ENCODE assay signal across 8 mouse cellular contexts in the genomic region with DNA sequence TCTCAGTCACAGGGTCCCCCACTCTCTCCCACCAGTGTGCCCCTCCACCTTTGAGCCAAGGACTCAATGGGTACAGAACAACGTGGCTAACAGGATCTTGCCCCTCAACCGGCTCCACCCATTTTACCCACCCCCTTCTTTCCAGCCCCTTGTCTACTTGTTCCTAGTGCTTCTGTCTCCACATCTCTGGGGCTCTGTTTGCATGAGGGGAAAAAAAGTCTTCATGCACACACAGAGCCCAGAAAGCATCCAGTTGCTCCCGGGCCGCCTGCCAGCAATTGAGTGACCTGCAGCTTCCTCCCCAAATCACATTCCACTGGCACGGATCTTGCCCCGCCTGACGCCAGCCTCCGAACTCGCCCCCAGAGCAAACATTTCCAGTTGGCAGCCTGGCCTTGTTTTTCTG. TPM values are rescaled to one million over a fixed set of nuclear protein-coding genes. Genes with fewer than 3 reads are reported as not detected.
DNase-seq lines count a peak whose midpoint lies in the region; ATAC-seq and TF ChIP-seq lines count a peak whose summit lies in the region.

No protein-coding gene starts in this region.

- 0 out of 2 replicates have a peak overlapping the region, but pooled peaks have one; percentile 12 for H3K4me2 ChIP-seq in embryonic facial prominence, embryonic 12.5 days (replicated peaks)
- H3K4me2 ChIP-seq in midbrain, embryonic 16.5 days (ENCODE audit: low read length): no peak overlapping the region

- peak overlapping the region; percentile 88 for H3K27ac ChIP-seq in embryonic facial prominence, embryonic 12.5 days
- H3K27ac ChIP-seq in heart, adult 2 months: peak overlapping the region; percentile 81
- peak overlapping the region; percentile 31 for H3K27ac ChIP-seq in midbrain, embryonic 16.5 days (ENCODE audit: low read length)

- no peak for ATAC-seq in embryonic facial prominence, embryonic 12.5 days (ENCODE audit: insufficient number of reproducible peaks, insufficient read depth, low FRiP score, low TSS enrichment)
- peak; percentile 81 for ATAC-seq in midbrain, embryonic 16.5 days
- ATAC-seq in megakaryocyte-erythroid progenitor cell, adult 5-6 weeks (replicated peaks; ENCODE audit: low FRiP score, low TSS enrichment, poor library complexity, severe bottlenecking): no peak

- H3K36me3 ChIP-seq in embryonic facial prominence, embryonic 12.5 days: no peaks in the 10 kb centered on the region
- H3K36me3 ChIP-seq in heart, adult 2 months (ENCODE audit: control insufficient read depth, insufficient read depth, low read length): no peaks in the 10 kb centered on the region
- H3K36me3 ChIP-seq in midbrain, embryonic 16.5 days (ENCODE audit: control insufficient read depth, insufficient read depth, low read length): no peaks in the 10 kb centered on the region

- no peak overlapping the region for H3K9ac ChIP-seq in embryonic facial prominence, embryonic 12.5 days
- no peak overlapping the region for H3K9ac ChIP-seq in heart, adult 2 months (ENCODE audit: low read depth, low read length)
- H3K9ac ChIP-seq in midbrain, embryonic 16.5 days (ENCODE audit: low read depth, low read length): no peak overlapping the region

- intact Hi-C loops in heart, adult 2 months (cut with DNase I): no loop called here
- intact Hi-C loops in left cerebral cortex, postnatal 25 days (cut with DNase I): no loop called here

- peak; percentile 85 for DNase-seq in adrenal gland, postnatal 25 days
- peak; percentile 88 to 92 for DNase-seq in heart, adult 2 months
- DNase-seq in kidney, adult 9 months: peak; percentile 89
- DNase-seq in left cerebral cortex, postnatal 25 days (ENCODE audit: low spot score in 2 of 2): peak; percentile 39 to 66
- peak; percentile 75 for DNase-seq in urinary bladder, postnatal 10 days (ENCODE audit: low spot score)

- 9% methylated on average over 9 of the region's 9 CpGs for WGBS in embryonic facial prominence, embryonic 12.5 days
- WGBS in heart, adult 2 months: 6% methylated on average over 9 of the region's 9 CpGs
- 26% methylated on average over 9 of the region's 9 CpGs for WGBS in midbrain, embryonic 16.5 days

- peaks cover 8% of the 10 kb centered on the region for H3K27me3 ChIP-seq in embryonic facial prominence, embryonic 12.5 days
- no peaks in the 10 kb centered on the region for H3K27me3 ChIP-seq in heart, adult 2 months (ENCODE audit: control insufficient read depth, insufficient read depth, low read length)
- peaks cover 8% of the 10 kb centered on the region for H3K27me3 ChIP-seq in midbrain, embryonic 16.5 days (ENCODE audit: control insufficient read depth, insufficient read depth, low read depth, low read length)

- no peak for TF ChIP-seq CTCF in heart, adult 2 months (IDR thresholded peaks at IDR 0.05)

- peak; percentile 91 for TF ChIP-seq EP300 in heart, adult 2 months (IDR thresholded peaks at IDR 0.05; ENCODE audit: insufficient read depth, low read depth, low read length)

- H3K9me3 ChIP-seq in embryonic facial prominence, embryonic 12.5 days: no peaks in the 10 kb centered on the region
- H3K9me3 ChIP-seq in midbrain, embryonic 16.5 days (replicated peaks; ENCODE audit: control insufficient read depth, low read length, poor library complexity, severe bottlenecking): no peaks in the 10 kb centered on the region

- no peaks in the 10 kb centered on the region for H3K79me2 ChIP-seq in heart, adult 2 months (replicated peaks; ENCODE audit: control insufficient read depth, insufficient read depth, low read length)

- TF ChIP-seq POLR2A in heart, adult 2 months (IDR thresholded peaks at IDR 0.05; ENCODE audit: insufficient read depth, low read depth, low read length): no peak

- peaks cover 44% of the 10 kb centered on the region for H3K4me1 ChIP-seq in embryonic facial prominence, embryonic 12.5 days
- H3K4me1 ChIP-seq in heart, adult 2 months (ENCODE audit: control insufficient read depth, insufficient read depth, low read length): peaks cover 17% of the 10 kb centered on the region
- H3K4me1 ChIP-seq in midbrain, embryonic 16.5 days (ENCODE audit: control insufficient read depth, insufficient read depth, low read length): no peaks in the 10 kb centered on the region

- H3K4me3 ChIP-seq in embryonic facial prominence, embryonic 12.5 days: no peak overlapping the region
- no peak overlapping the region for H3K4me3 ChIP-seq in heart, adult 2 months
- no peak overlapping the region for H3K4me3 ChIP-seq in midbrain, embryonic 16.5 days (ENCODE audit: low read depth, low read length)

RNA-seq across cellular contexts. Expression of gene Atoh8, which starts 8.8 kb away (rescaled TPM):
- total RNA-seq in adrenal gland, postnatal 25 days (2021): 2.2 and 3.3 TPM in 2 replicates
- 16.4 and 18.6 TPM in 2 replicates for polyA plus RNA-seq in embryonic facial prominence, embryonic 12.5 days (2016; fragmentation: Nextera tagmentation; extraction: Ambion mirVana)
- total RNA-seq in heart, adult 2 months (2021): 10 to 100 TPM; 11.0 to 13.5 TPM
- polyA plus RNA-seq in heart, adult 2 months (2012; rRNA removed): 9.3 and 12.7 TPM in 2 replicates
- total RNA-seq in left cerebral cortex, postnatal 25 days (2021): 1 to 10 TPM; 1.4 to 1.8 TPM
- 1.8 and 2.1 TPM in 2 replicates for polyA plus RNA-seq in midbrain, embryonic 16.5 days (2015; fragmentation: Nextera tagmentation; extraction: Ambion mirVana)
- total RNA-seq in megakaryocyte-erythroid progenitor cell, adult 5-6 weeks (2014; fragmentation: Nextera tagmentation): not detected in 2 replicates
- total RNA-seq in megakaryocyte-erythroid progenitor cell, adult 5-6 weeks (2017): 0.91 TPM in 1 of 2 replicates, not detected in the other

Comparison
In these comparisons a context has a peak if more than half of its experiments do, and no peak if none do; other contexts are left out.
1. H3K27ac ChIP-seq: peak in every context shown above with its lines; median percentile 88 in embryonic facial prominence, embryonic 12.5 days; 81 in heart, adult 2 months; 31 in midbrain, embryonic 16.5 days.